Mouse (Mus musculus) R1 (cell line): Measurements from ENCODE around the gene Hspa12b.

Experiments
- DNase-seq: peaks from one replicate; pipeline ENCODE4 v3.0.0-alpha.2; 2018; ENCODE audit warnings: low read depth, low spot score

Gene Hspa12b

DNA sequence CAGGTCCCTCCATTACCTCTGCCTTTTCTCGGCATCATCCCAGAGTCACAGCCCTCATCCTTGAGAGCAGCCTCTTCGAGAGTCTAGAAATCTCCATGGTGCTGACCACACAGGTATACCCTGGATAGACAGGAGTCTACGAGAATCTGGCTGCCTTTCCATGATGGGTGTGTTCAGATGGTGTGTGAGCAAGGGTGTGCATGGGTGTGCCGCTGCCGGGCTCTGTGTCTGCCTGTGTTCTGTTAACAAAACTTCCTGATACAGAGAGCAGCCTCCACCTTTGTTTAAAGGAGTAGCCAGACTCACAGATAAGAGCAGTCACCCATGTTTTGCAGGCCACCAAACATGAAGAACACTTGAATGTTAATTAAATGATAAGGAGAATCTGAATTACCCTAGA is 2.8 kb downstream of the Hspa12b start:
- DNase-seq: no peak

- no peak for DNase-seq
Observed at GRCm38 (mm10) chr2:131130849-131131248, 3.8 kb downstream of the Hspa12b start.

- DNase-seq: no peak
Observed at GRCm38 (mm10) chr2:131132111-131132888, 5.2 kb downstream of the Hspa12b start.

DNA sequence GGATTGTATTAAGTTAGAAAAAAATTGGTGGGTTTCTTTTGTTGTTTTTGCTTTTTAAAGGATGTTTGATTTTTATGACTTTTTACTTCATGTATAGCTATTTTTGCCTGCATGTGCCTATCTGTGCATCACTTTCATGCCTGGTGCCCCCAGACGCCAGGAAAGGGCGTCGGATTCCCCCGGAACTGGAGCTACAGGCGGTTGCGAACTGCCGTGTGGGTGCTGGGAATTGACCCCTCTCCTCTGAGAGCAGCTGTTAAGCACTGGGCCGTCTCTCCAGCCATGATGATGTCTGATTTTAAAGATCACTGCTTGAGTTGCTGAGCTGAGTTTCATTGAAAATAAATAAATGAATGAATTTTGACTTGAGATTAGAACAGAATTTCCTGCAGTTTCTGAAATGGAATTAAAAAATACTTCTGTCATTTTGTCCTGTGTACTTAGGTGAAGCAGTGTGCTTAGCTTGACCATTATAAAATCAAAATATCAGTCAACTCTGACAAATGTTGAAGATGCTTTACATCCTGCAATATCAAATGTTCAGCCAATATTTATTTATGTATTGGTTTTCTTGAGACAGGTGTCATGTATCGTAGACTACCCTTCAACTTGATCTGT is 6.0 kb downstream of the Hspa12b start, which contains the start of gene Gm11037:
Gm11037 (plus strand) TSS at position 568 of the 618 bp plus-strand sequence.
- no peak for DNase-seq

- peak; percentile 32 for DNase-seq
Observed at GRCm38 (mm10) chr2:131134381-131134780, 7.3 kb downstream of the Hspa12b start.

GRCm38 (mm10) chr2:131134826-131135400 is 7.8 kb downstream of the Hspa12b start:
- DNase-seq: no peak

DNA sequence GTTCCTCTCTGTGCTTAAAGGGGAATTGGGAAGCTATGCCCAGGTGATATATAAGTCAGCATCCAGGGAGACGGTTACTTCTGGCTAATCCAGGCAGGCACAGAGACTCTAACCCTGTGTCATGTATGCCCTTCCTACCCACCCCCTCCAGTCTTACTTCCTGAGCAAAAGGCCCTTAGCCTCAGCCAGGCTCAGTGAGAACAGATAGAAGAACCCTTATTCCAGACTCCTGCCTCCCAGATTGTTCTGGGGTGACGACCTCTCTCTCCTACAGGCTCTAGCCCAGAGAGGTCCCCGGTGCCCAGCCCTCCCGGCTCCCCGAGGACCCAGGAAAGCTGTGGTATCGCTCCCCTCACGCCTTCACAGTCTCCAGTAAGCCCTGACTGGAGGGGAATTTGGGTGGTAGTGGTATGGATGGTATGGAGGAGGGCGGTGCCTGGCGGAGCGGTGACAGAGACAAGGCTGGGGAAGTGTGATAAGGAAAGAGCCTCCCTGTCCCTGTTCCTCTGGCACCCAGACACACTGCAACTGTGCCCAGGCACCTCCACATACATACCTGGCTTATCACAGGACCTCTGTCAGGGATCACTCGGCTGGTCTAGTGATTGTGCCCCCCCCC is 8.6 kb downstream of the Hspa12b start:
- DNase-seq: no peak

DNA sequence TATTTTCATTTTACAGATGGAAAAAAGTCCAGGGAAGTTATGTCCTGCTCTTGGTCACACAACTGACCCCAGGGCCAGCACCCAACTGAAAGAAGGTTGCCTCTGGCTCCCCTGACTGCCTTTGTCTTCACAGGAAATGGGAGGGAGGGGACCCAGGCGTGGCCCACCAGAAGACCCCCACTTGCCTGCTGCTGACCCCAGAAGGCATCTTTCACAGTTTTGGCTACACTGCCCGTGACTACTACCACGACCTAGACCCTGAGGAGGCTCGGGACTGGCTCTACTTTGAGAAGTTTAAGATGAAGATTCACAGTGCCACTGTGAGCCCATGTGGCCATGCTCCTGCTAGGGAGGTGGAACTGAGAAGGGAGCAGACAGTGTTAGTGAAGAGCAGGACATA is 11.2 kb downstream of the Hspa12b start:
- DNase-seq: no peak

- no peak for DNase-seq
Observed at GRCm38 (mm10) chr2:131138760-131139159, 11.7 kb downstream of the Hspa12b start.

DNA sequence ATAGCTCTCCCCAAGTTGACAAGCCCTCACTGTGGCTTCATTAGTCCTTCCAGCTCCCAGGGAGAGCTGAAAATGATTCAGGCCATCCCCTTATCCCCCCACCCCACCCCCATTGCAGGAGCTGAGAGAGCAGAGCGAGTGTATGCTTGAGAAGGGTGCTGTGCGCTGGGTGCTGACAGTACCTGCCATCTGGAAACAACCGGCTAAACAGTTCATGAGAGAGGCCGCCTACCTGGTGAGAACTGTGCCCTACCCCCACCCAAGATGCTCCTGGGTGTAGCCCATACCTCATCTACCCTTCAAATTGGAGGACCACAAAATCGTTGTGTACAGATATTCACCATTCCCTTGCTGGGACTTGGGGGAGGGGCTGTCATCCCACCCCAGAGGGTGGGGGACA is 12.2 kb downstream of the Hspa12b start:
- DNase-seq: no peak

DNA sequence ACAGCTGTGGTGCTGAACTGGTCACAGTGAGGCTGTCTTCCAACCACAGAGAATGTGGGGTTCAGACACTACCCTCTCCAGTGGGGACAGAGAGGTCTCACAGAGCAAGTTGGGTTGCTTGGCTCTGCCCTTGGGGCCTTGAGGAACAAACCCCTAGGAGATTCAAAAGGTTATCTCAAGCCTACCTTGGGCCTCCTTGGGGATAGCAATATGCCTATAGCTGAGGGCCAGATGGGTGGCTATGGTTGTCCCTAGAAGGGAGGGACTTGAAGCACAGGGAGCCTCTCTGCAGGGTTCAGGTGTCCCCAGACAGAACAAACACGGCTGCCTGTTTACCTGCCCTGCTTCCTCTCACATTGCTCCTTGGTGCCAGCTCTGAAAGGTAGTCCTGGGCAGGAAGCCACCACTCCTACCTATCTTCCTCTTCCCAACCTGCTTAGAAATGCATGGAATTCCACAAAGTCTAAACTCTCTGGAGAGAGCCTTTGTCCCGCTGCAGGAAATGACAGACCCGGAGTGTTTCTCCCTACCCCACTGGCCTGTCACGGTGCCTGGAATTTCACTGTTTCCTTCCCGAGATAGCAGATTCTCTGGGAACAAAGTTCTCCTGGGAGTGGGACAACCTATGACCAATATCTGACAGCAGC is 12.9 kb downstream of the Hspa12b start:
- peak; percentile 46 for DNase-seq

GRCm38 (mm10) chr2:131140533-131140905 is 13.4 kb downstream of the Hspa12b start:
- no peak for DNase-seq

DNA sequence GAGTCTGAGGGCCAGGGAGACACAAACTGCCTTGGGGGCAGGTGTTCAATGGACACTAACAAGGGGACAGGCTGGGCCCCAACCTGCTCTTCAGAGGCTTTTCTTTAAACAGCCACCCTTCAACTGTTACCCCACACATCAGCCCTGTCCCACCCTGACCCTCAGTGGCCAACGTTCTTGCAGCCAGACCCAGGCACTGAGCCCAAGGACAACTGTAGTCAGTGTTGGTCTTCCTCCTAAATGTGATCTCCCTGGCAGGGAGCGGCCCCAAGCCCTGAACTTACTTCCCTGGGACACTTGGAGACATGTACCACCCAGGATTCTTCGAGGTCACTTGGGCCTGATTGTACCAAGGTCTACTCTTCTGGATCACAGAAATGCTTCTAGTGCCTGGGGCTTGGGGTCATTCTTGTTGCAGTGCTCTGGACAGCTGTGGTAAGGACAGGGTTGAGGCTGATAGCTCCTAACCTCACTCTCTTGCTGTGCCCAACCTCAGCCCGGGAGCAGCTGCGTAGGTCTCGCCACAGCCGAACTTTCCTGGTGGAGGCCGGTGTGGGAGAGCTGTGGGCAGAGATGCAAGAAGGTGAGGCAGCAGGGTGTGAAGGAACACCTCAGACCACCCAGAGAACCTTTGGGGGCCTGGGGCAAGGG is 14.4 kb downstream of the Hspa12b start:
- no peak for DNase-seq

DNA sequence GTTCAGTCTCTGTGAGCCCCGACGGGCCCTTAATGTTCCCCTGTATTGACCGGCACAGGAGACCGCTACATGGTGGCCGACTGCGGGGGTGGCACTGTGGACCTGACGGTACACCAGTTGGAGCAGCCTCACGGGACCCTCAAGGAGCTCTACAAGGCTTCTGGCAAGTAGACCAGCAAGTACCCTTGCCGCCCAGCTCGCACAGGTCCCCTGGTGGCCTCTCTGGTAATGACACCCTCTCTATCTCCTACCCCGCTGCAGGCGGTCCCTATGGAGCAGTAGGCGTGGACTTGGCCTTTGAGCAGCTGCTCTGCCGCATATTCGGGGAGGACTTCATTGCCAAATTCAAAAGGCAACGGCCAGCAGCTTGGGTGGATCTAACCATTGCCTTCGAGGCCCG is 15.5 kb downstream of the Hspa12b start:
- DNase-seq: peak; percentile 94

DNA sequence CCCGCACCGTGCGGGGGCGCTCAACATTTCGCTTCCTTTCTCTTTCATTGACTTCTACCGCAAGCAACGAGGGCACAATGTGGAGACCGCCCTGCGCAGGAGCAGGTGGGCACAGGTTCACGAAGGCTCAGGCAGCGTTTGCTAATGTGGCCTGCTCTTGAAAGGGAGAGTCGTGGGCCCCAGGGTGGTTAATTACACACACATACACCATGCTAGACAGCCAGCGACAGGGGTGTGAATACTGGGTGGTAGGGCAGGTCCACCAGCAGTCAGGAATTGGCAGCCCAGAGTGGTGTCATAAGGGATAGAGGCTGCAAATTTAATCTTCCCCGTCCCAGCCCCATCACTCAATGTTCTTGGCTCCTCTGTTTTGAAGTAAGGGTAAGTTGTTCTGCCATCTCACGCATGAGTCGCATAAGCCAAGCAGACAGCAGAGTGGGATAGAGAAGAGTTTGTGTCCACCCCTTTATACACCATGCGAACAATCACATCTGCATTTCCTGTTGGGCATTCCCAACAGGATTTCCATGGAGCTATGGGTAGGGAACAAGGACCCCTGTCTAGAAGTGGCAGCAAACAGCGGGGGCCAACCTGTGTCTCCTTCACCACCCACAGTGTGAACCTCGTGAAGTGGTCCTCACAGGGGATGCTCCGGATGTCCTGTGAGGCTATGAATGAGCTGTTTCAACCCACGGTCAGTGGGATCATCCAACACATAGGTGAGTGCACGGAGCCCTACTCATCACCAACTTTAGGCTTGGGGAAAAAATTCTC is 16.1 kb downstream of the Hspa12b start:
- DNase-seq: no peak

DNA sequence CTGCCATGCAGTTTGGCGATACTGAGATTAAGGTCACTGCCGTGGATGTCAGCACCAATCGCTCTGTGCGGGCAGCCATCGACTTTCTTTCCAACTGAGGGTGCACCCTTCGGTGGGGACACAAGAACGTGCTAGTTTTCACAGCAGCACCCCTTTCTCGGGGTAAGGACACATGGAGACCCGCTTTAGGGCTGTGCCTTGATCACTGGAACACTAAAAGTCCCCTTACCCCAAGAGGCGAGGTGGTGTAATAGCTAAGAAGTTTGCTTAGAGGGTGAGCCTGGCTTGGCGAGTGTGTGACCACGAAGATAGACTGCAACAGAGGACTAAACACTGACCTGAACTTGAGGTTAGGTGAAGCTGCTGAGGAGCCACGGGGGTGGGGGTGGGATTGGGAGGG is 18.0 kb downstream of the Hspa12b start:
- peak; percentile 57 for DNase-seq

DNA sequence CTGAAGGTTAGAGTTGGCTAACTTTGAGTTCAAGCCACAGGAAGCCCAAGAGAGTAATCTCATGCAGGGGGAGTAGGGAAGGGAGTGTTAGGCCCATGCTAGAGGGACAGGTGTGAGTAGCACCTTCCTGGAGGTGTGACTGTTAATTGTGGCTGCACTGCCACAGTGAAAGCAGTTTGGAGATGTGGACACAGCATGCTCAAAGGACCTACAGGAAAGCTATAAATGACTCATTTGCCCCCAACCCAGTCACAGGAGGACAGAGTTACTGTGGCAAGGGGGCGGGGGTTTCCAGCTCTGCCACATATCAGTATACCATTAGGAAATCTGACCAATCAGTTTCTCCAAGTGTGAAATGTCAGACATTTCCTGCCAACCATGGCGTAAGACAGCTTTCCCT is 18.5 kb downstream of the Hspa12b start:
- DNase-seq: no peak

GRCm38 (mm10) chr2:131146193-131147042 is 19.3 kb downstream of the Hspa12b start:
- DNase-seq: no peak

DNA sequence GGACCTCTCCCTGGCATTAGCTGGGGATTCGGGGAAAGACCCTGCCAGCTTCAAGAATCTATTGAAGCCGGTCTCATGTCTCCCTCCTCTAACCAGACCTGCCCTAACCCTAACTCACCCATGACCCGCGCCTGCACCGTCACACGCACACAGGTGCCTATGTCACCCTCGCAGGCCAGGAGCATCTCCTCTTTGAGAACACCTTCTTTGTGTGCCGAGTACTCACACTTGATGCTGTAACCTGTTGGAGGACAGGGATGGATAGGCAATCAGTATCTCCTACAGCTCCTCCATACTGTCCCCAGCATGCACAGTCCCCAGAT is 19.9 kb downstream of the Hspa12b start:
- DNase-seq: no peak
